Mouse (Mus musculus): ENCODE results near the gene Hdac7.

- TF ChIP-seq CTCF (IDR thresholded peaks at IDR 0.05; ENCODE audit: extremely low read depth, insufficient read depth, low read length), result no peak
- TF ChIP-seq POLR2A (IDR thresholded peaks at IDR 0.05; ENCODE audit: extremely low read depth, insufficient read depth, low read length), result peak; percentile 36; the same call in 1 of the 2 replicates
These were observed 56.3 kb downstream of the Hdac7 start for GRCm38 (mm10) chr15:97787799-97788667.

Measured in cortical plate, adult 2 months (tissue).